Mouse (Mus musculus): Measurements from ENCODE around the gene Gid4.
"Not testable (repeated sequence)": the region's sequence is repeated elsewhere in the genome, so short reads cannot be mapped to it uniquely, and the experiment has no call there.

Gene Gid4

DNA sequence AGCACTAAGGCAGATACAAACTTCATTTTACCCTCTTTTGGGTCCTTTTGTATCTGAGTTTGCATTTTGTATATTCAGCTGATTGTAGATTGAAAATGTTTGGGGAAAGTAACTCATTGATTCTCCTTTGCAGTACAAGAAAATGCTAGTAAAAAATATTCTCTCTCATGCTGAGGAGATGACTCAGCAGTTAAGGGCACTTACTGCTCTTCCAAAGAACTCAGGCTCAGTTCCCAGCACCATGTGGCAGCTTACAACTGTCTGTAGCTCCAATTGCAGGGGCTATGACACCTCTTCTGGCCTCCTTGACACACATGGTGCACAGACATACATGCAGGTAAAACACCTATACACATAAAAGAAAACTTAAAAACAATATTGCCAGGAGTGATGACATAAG lies 16.6 kb downstream of the Gid4 start:
- no peak for DNase-seq (ENCODE audit: extremely low spot score)

DNA sequence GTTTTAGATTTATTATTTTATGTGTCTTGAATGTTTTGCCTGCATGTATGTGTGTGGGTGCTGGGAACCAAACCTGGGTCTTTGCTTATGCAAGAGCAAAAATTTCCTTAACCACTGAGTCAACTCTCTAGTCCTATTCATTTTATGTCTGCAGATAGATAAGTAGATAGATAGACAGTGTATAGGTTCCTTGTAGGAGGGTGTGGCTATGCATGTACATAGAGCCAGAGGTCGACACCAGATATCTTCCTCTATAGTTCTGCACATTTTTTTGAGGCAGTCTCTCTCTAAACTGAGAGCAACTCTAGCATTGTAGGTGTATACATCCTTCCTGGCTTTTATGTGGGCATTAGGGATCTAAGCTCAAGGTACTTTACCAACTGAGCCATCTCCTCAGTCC lies 18.2 kb downstream of the Gid4 start:
- DNase-seq (ENCODE audit: extremely low spot score): no peak

- DNase-seq (ENCODE audit: extremely low spot score): no peak
Observed at GRCm38 (mm10) chr11:60436618-60437017, 19.7 kb downstream of the Gid4 start.

GRCm38 (mm10) chr11:60439621-60440020 lies 22.7 kb downstream of the Gid4 start:
- not testable (repeated sequence) for DNase-seq (ENCODE audit: extremely low spot score)

- no peak for DNase-seq (ENCODE audit: extremely low spot score)
Observed at GRCm38 (mm10) chr11:60440176-60440575, 23.2 kb downstream of the Gid4 start.

DNA sequence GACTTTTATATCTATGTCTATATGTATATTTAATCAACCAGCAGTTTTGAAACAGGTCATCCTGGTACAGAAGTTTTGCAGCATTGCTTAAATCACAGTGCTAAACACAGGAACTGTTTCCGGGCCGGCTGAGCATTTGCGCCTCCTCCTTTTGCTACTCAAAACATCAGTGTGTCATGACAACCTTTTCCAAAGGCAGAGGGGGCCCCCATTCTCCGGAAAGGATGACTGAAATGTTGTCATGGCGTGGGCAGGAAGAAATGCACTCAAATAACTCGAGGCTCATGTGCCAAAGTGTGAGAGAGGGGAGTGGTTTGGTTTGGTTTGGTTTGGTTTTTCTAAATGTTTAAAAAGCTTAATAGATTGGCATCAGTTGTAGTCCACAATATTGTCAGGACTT lies 26.0 kb downstream of the Gid4 start:
- DNase-seq (ENCODE audit: extremely low spot score): no peak

DNA sequence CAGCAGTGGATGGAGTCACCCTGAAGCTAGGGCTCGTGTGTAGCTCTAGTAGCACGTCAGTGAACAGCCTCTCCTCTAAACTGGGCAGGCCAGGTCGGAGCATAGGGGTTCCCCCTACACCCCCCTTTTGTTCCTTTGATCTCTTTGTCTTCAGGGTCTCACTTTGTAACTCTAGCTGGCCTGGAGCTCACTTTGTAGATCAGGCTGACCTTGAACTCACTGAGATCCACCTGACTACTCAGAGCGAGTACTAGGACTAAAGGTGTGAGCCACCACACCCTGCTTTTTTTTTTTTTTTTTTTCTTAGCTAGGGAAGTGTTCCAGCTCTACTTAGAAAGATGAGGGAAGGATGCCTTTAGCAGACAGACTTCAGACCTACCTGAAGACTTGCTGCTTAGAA lies 27.1 kb downstream of the Gid4 start:
- no peak for DNase-seq (ENCODE audit: extremely low spot score)

DNA sequence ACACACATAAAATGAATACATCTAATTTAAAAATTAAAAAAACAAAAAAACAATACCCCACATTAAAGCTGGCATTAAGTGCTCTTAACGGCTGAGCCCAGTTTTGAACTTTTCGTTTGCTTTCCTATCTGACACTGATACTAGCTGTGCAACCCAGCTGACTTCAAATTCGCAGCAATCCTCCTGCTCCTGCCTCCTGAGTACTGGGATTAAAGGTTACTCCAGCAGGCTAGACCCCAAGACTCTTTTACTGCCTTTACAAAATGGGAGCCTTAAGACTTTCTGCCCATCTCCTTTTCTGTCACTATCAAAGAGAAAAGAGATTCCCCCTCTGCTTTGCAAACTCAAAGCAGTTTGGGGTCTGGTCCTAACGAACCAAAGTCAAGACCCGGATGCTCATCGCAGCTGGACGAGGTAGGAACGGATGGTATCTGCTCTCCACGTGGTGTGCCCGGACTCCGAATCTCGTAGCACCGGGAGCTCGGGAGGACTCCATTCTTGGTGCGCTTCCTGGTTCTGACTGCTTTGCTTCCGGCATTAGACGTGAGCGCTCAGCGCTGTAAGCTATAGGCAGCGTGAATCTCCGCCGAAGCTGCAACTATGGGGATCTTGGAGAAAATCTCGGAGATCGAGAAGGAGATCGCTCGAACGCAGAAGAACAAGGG lies 37.3 kb downstream of the Gid4 start, which contains the start of gene Drg2:
Drg2 (plus strand) TSS at position 512 of the 665 bp plus-strand sequence.
- peak; percentile 91 for DNase-seq (ENCODE audit: extremely low spot score)

DNA sequence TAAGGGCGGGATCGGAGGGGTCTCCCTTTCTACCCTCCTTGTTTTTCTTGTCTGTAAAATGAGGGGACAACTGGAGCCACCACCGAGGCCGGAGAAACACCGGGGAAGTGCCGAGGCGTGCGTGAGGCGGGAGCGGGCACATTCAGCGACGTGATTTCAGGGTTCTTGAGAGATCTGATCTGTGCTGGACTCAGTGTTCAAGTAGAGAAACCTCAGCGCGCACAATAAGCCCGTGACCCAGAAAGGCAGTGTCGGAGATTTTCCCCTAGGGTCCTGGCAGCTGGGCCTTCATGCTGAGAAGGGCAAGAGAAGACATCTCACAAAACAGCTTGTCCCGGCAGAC lies 37.8 kb downstream of the Gid4 start:
- DNase-seq (ENCODE audit: extremely low spot score): no peak

GRCm38 (mm10) chr11:60457973-60458372 lies 41.0 kb downstream of the Gid4 start:
- DNase-seq (ENCODE audit: extremely low spot score): no peak

- peak; percentile 29 for DNase-seq (ENCODE audit: extremely low spot score)
Observed at GRCm38 (mm10) chr11:60465943-60466380, 49.0 kb downstream of the Gid4 start.

GRCm38 (mm10) chr11:60469039-60469438 lies 52.1 kb downstream of the Gid4 start, which contains the start of gene Myo15:
Myo15 (plus strand) TSS chr11:60469339.
- no peak for DNase-seq (ENCODE audit: extremely low spot score)

GRCm38 (mm10) chr11:60470743-60471142 lies 53.8 kb downstream of the Gid4 start:
- no peak for DNase-seq (ENCODE audit: extremely low spot score)

DNA sequence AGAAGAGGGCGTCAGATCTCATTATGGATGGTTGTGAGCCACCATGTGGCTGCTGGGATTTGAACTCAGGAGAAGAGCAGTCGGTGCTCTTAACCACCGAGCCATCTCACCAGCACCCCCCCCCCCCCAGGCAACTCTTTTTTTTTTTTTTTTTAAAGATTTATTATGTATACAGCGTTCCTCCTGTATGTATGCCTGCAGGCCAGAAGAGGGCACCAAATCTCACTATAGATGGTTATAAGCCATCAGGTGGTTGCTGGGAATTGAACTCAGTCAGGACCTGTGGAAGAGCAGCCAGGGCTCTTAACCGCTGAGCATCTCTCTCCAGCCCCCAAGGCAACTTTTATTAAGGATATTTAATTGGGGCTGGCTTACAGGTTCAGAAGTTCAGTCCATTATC lies 57.6 kb downstream of the Gid4 start:
- no peak for DNase-seq (ENCODE audit: extremely low spot score)

GRCm38 (mm10) chr11:60475668-60476362 lies 58.9 kb downstream of the Gid4 start:
- DNase-seq (ENCODE audit: extremely low spot score): no peak

GRCm38 (mm10) chr11:60478121-60478520 lies 61.2 kb downstream of the Gid4 start:
- DNase-seq (ENCODE audit: extremely low spot score): peak; percentile 28

GRCm38 (mm10) chr11:60486267-60486666 lies 69.3 kb downstream of the Gid4 start:
- no peak for DNase-seq (ENCODE audit: extremely low spot score)

DNA sequence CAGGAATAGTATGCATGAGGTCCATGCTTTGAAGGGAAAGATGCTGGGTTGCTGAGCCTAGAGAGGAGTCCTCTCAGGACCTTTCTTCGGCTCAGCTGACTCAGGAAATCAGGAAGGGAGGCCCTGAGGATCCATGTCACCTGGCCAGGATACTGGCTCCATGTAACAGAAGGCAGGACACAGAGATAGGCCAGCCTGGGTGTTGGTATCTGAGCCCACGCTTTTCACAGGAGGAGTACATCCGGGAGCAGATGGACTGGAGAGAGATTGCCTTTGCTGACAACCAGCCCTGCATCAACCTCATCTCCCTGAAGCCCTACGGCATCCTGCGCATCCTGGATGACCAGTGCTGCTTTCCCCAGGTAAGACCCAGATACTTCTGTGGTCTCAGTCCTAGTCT lies 75.8 kb downstream of the Gid4 start:
- no peak for DNase-seq (ENCODE audit: extremely low spot score)

GRCm38 (mm10) chr11:60495692-60496091 lies 78.7 kb downstream of the Gid4 start:
- DNase-seq (ENCODE audit: extremely low spot score): no peak
